Mouse (Mus musculus) liver, embryonic 13.5 days (tissue): ENCODE results near the gene Apol9a. TPM values are rescaled to one million over a fixed set of nuclear protein-coding genes. Genes with fewer than 3 reads are reported as not detected.
A peak's percentile ranks its signal among the peaks of the same experiment; 100 is the strongest.
"Not testable (repeated sequence)": the region's sequence is repeated elsewhere in the genome, so short reads cannot be mapped to it uniquely, and the experiment has no call there.

Experiments
- ATAC-seq: fragments of 200-750 bp; cut with Nextera tagmentation; 2 replicates; pipeline ENCODE4 v1.8.0; 2017; ENCODE audit warnings: low read depth, mild to moderate bottlenecking, moderate number of reproducible peaks, moderate library complexity
- DNase-seq: peaks from one replicate; pipeline ENCODE4 v3.0.0; 2022
- H3K27ac ChIP-seq: fragments of 300-500 bp; sonication (generic); 2 replicates; pipeline ENCODE4 v1.5.1; 2015; ENCODE audit warnings: moderate library complexity, mild to moderate bottlenecking, inconsistent platforms
- H3K27me3 ChIP-seq: fragments of 300-500 bp; sonication (generic); 2 replicates; pipeline ENCODE4 v1.6.1; 2015; ENCODE audit warnings: mild to moderate bottlenecking, inconsistent platforms
- H3K36me3 ChIP-seq: fragments of 300-500 bp; sonication (generic); 2 replicates; pipeline ENCODE4 v1.6.1; 2015; ENCODE audit warnings: mild to moderate bottlenecking, inconsistent platforms
- H3K4me1 ChIP-seq: fragments of 300-500 bp; sonication (generic); replicated peaks from 2 replicates; pipeline ENCODE4 v1.6.1; 2015; ENCODE audit warnings: inconsistent platforms
- H3K4me2 ChIP-seq: fragments of 300-500 bp; sonication (generic); 2 replicates; pipeline ENCODE4 v1.6.1; 2015; ENCODE audit warnings: inconsistent platforms, mild to moderate bottlenecking, moderate library complexity
- H3K4me3 ChIP-seq: fragments of 300-500 bp; sonication (generic); replicated peaks from 2 replicates; pipeline ENCODE4 v1.5.1; 2015; ENCODE audit warnings: mild to moderate bottlenecking, inconsistent platforms
- H3K9ac ChIP-seq: fragments of 300-500 bp; sonication (generic); 2 replicates; pipeline ENCODE4 v1.6.1; 2015; ENCODE audit warnings: mild to moderate bottlenecking, inconsistent platforms
- H3K9me3 ChIP-seq: fragments of 300-500 bp; sonication (generic); replicated peaks from 2 replicates; pipeline ENCODE4 v1.6.1; 2016; ENCODE audit warnings: inconsistent platforms
- WGBS: fragments of 180-500 bp; shearing (Covaris S2); methylation state at CpG from one replicate; pipeline ENCODE4 v1.1.7; 2015; ENCODE audit not compliant: insufficient replicate concordance; 5-methylcytosine and 5-hydroxymethylcytosine counted together
- polyA plus RNA-seq: library from polyadenylated mRNA; unstranded; fragments of >200 nt; fragmentation: Nextera tagmentation; extraction: Ambion mirVana; gene quantifications from 2 replicates; pipeline ENCODE4 v1.2.1, GENCODE M21; 2015

Apol9a gene
- polyA plus RNA-seq, 1 experiment from 2014 or later, result 0.06 TPM

- H3K36me3 ChIP-seq, ATAC-seq, H3K9ac ChIP-seq, H3K4me3 ChIP-seq, DNase-seq, H3K4me2 ChIP-seq, H3K9me3 ChIP-seq, H3K27ac ChIP-seq, H3K4me1 ChIP-seq, H3K27me3 ChIP-seq: not testable (repeated sequence)
- 55% methylated on average over 9 of the region's 9 CpGs for WGBS
Measured at GRCm38 (mm10) chr15:77399027-77399426, 11.9 kb downstream of the Apol9a start, which contains the start of gene Apol7a. Gene Apol7a, minus strand, starts transcription at chr15:77399110.

DNA sequence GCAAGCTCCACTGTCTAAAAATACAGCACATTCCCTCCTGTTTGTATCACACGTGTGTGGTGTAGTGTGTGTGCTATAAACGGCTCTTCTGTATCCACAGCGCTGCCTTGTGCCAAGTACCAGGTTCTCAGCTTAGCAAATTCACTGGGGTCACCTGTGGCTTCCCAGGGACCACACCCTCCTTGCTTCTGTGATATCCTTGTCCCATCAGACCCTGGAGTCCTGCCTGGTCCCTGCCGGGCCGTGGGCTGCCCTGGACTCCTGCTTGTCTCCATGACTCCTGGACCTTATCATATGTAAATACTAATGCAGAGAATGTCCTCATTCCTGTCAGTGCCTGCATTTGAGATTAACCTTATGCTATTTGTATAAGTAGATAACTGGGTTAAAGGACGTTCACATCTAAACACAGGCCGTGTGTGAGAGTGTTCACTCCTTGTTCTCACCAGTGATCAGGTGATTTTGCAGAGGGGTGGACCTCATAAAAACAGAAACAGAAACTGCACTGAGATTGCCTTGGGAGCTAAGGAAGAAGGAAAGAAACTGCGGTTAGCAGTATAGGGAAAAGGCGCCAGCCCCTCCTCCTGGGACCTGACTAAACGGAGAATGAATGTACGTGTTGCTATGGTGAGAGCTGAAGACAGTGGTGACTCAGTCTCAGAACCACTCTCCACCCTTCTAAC, 13.3 kb downstream of the Apol9a start:
- WGBS, result 63% methylated on average over 11 of the region's 11 CpGs

GRCm38 (mm10) chr15:77393832-77394231, 17.1 kb downstream of the Apol9a start:
- not testable (repeated sequence) for DNase-seq, H3K4me1 ChIP-seq, H3K27me3 ChIP-seq, ATAC-seq, H3K9ac ChIP-seq, H3K36me3 ChIP-seq, H3K4me3 ChIP-seq, H3K9me3 ChIP-seq, H3K27ac ChIP-seq, H3K4me2 ChIP-seq
- WGBS, result 38% methylated on average over 3 of the region's 3 CpGs

More for the DNA sequence above, 13.3 kb downstream of the Apol9a start:
- not testable (repeated sequence) for H3K4me3 ChIP-seq, H3K4me2 ChIP-seq, H3K9me3 ChIP-seq, DNase-seq, H3K27me3 ChIP-seq, H3K27ac ChIP-seq, H3K4me1 ChIP-seq, H3K36me3 ChIP-seq, H3K9ac ChIP-seq
- peak; percentile 61 for ATAC-seq

DNA sequence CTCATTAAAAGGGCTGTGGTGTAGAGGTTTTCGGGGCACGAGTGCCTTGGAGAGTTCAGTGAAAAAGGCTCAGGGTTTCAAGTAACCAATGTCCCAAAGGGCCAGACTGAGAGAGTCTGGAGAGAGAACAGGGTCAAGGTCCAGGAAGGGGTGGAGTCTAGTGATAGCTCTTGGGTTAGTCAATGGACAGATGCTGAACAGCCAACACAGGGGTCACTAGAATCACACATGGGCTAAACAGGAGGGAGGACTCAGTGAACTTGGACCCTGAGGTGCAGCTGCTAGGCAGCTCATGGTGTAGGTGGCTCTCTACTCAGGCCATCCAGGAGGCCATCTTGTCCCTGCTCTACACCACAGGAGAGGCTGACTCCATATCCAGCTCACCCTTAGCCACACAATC, 23.5 kb downstream of the Apol9a start:
- no peak for ATAC-seq
- 0 out of 2 replicates have a peak, but pooled peaks cover 5% of the 10 kb centered on the region for H3K4me1 ChIP-seq
- no peaks in the 10 kb centered on the region for H3K9me3 ChIP-seq
- H3K27ac ChIP-seq, result no peak overlapping the region
- no peaks in the 10 kb centered on the region for H3K36me3 ChIP-seq
- WGBS, result 54% methylated on average over 2 of the region's 2 CpGs
- H3K4me3 ChIP-seq, result no peak overlapping the region
- no peak overlapping the region for H3K4me2 ChIP-seq
- no peak overlapping the region for H3K9ac ChIP-seq
- DNase-seq, result no peak
- no peaks in the 10 kb centered on the region for H3K27me3 ChIP-seq

DNA sequence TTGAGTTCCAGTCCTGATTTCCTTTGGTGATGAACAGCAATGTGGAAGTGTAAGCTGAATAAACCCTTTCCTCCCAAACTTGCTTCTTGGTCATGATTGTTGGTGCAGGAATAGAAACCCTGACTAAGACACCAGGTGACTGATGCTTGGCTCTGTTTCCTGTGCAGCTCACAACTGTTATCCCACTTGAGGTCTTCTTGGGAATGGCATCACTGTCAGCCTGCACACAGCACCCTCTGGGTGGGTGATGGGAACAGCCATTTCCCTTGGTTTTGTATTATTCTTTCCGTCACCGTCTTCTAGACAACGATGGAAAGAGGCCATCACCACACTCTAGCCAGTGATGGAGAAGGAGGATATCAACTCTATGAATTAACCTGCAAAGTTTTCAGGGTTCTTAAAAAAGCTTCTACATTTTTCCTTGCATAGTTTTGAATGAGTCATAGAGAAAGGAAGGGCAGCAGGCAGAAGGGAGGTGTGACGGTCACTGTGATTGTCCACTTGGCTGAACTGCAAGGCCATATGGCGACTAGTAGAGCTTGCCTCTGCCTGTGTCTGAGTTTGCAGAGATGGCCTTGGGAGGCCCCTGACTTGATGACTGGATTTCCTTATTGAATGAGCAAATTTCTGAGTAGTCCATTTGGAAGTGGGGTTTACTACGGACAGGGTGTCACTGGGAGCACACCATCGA, 26.4 kb downstream of the Apol9a start:
- Histone ChIP-seq H3K9me3 (no peaks in the 10 kb centered on the region), H3K27me3 (no peaks in the 10 kb centered on the region), H3K4me2 (no peak overlapping the region), H3K36me3 (no peaks in the 10 kb centered on the region), H3K4me3 (no peak overlapping the region), H3K4me1 (peaks cover 11% of the 10 kb centered on the region; the same call in 1 of the 2 replicates), H3K27ac (no peak overlapping the region), H3K9ac (no peak overlapping the region)
- no peak for ATAC-seq
- WGBS, result 78% methylated on average over 7 of the region's 7 CpGs
- DNase-seq, result no peak

- Histone ChIP-seq H3K36me3 (no peaks in the 10 kb centered on the region), H3K9ac (no peak overlapping the region), H3K27ac (no peak overlapping the region), H3K4me2 (no peak overlapping the region), H3K4me3 (no peak overlapping the region), H3K4me1 (peaks cover 13% of the 10 kb centered on the region; the same call in 1 of the 2 replicates), H3K9me3 (no peaks in the 10 kb centered on the region), H3K27me3 (no peaks in the 10 kb centered on the region)
- WGBS, result 29% methylated on average over 1 of the region's 1 CpGs
- ATAC-seq (0 out of 2 replicates have a peak, but pooled peaks have one; percentile 18), DNase-seq (no peak)
Measured at GRCm38 (mm10) chr15:77382880-77383279, 28.1 kb downstream of the Apol9a start.

- Histone ChIP-seq H3K4me1 (peaks cover 11% of the 10 kb centered on the region; the same call in 1 of the 2 replicates), H3K27me3 (no peaks in the 10 kb centered on the region), H3K4me2 (no peak overlapping the region), H3K27ac (peak overlapping the region; percentile 18), H3K36me3 (no peaks in the 10 kb centered on the region), H3K4me3 (no peak overlapping the region), H3K9ac (no peak overlapping the region; the same call in 1 of the 2 replicates), H3K9me3 (no peaks in the 10 kb centered on the region)
- no peak for DNase-seq
- peak; percentile 65 for ATAC-seq
- WGBS, result 63% methylated on average over 10 of the region's 11 CpGs
Measured at GRCm38 (mm10) chr15:77382271-77382850, 28.6 kb downstream of the Apol9a start.

DNA sequence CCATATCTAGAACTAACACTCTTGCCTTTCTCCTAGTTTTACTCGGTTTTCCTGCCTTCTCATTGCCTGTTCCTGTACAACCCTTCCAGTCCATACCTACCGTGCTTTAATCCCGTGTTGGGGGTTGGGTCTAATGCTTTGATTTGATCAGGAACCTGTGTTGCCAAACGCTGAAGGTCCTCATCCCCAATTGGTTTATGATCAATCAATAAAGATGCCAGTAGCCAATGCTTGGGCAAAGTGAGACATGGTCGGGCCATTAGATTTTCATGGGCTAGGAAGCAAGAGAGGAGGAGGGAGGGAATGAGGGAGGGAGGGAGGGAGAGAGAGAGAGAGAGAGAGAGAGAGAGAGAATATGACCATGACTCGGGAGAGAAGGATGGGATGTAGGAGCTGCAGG, 29.5 kb downstream of the Apol9a start:
- Histone ChIP-seq H3K9ac (no peak overlapping the region), H3K27ac (no peak overlapping the region; the same call in 1 of the 2 replicates), H3K4me2 (no peak overlapping the region), H3K4me3 (no peak overlapping the region), H3K4me1 (peaks cover 9% of the 10 kb centered on the region; the same call in 1 of the 2 replicates), H3K27me3 (no peaks in the 10 kb centered on the region), H3K9me3 (no peaks in the 10 kb centered on the region), H3K36me3 (no peaks in the 10 kb centered on the region)
- DNase-seq (no peak), ATAC-seq (no peak)
- 47% methylated on average over 6 of the region's 6 CpGs for WGBS

- no peaks in the 10 kb centered on the region for H3K36me3 ChIP-seq
- H3K9me3 ChIP-seq, result no peaks in the 10 kb centered on the region
- H3K4me3 ChIP-seq, result no peak overlapping the region
- WGBS, result 34% methylated on average over 4 of the region's 4 CpGs
- no peak overlapping the region for H3K4me2 ChIP-seq
- ATAC-seq (no peak), DNase-seq (no peak)
- no peak overlapping the region for H3K9ac ChIP-seq
- no peak overlapping the region for H3K27ac ChIP-seq
- H3K4me1 ChIP-seq, result peaks cover 9% of the 10 kb centered on the region; the same call in 1 of the 2 replicates
- no peaks in the 10 kb centered on the region for H3K27me3 ChIP-seq
Measured at GRCm38 (mm10) chr15:77379921-77380320, 31.0 kb downstream of the Apol9a start.

DNA sequence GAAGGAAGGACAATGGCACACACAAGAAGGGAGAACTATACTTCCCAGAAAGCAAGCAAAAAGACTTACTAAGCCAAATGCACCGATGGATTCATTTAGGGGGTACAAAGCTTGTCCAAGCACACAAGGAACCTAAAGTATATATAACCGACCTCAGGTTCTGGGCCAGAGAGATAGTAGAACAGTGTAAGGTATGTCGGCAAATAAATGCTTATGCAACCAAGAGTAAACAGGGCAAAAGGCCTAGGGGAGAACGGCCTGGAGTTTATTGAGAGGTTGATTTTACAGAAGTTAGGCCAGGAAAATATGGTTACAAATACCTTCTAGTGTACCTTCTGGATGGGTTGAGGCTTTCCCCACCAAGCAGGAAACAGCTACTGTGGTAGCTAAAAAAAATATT, 33.5 kb downstream of the Apol9a start:
- 57% methylated on average over 4 of the region's 4 CpGs for WGBS
- no peaks in the 10 kb centered on the region for H3K36me3 ChIP-seq
- H3K9ac ChIP-seq, result no peak overlapping the region
- H3K27me3 ChIP-seq, result no peaks in the 10 kb centered on the region
- ATAC-seq, result no peak
- no peak for DNase-seq
- no peak overlapping the region for H3K4me2 ChIP-seq
- peaks cover 9% of the 10 kb centered on the region; the same call in 1 of the 2 replicates for H3K4me1 ChIP-seq
- H3K27ac ChIP-seq, result no peak overlapping the region
- H3K9me3 ChIP-seq, result no peaks in the 10 kb centered on the region
- H3K4me3 ChIP-seq, result no peak overlapping the region

DNA sequence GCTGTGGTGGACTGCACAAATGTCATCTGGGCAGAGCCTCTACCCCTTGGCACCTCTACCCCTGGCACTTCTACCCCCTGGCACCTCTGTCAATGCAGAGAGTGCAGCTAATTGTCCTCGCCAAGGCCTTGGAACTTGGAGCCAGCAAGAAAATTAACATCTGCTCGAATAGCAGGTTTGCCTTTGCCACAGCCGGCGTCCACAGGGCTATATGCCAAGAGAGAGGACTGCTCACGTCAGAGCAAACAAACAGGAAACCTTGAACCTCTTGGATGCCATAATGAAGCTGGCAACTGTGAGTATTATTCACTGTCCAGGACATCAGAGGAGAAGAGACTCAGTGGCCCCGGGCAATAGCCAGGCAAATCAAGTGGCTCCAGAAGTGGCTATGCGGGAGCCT, 34.0 kb downstream of the Apol9a start:
- no peak for ATAC-seq
- H3K9ac ChIP-seq, result no peak overlapping the region
- no peak for DNase-seq
- no peaks in the 10 kb centered on the region for H3K36me3 ChIP-seq
- H3K4me3 ChIP-seq, result no peak overlapping the region
- H3K27ac ChIP-seq, result no peak overlapping the region
- no peaks in the 10 kb centered on the region for H3K27me3 ChIP-seq
- no peak overlapping the region for H3K4me2 ChIP-seq
- H3K4me1 ChIP-seq, result peaks cover 4% of the 10 kb centered on the region; the same call in 1 of the 2 replicates
- WGBS, result 65% methylated on average over 7 of the region's 7 CpGs
- no peaks in the 10 kb centered on the region for H3K9me3 ChIP-seq
